Mouse (Mus musculus) naive thymus-derived CD4-positive, alpha-beta T cell, adult 2 months (primary cell): Measurements from ENCODE around the gene Npb.
A peak's percentile ranks its signal among the peaks of the same experiment; 100 is the strongest.
"Not testable (repeated sequence)": the region's sequence is repeated elsewhere in the genome, so short reads cannot be mapped to it uniquely, and the experiment has no call there.

Experiments
- DNase-seq: peaks from one replicate; pipeline ENCODE4 v3.0.0-alpha.2; 2011; ENCODE audit warnings: low read depth

Npb gene

DNA sequence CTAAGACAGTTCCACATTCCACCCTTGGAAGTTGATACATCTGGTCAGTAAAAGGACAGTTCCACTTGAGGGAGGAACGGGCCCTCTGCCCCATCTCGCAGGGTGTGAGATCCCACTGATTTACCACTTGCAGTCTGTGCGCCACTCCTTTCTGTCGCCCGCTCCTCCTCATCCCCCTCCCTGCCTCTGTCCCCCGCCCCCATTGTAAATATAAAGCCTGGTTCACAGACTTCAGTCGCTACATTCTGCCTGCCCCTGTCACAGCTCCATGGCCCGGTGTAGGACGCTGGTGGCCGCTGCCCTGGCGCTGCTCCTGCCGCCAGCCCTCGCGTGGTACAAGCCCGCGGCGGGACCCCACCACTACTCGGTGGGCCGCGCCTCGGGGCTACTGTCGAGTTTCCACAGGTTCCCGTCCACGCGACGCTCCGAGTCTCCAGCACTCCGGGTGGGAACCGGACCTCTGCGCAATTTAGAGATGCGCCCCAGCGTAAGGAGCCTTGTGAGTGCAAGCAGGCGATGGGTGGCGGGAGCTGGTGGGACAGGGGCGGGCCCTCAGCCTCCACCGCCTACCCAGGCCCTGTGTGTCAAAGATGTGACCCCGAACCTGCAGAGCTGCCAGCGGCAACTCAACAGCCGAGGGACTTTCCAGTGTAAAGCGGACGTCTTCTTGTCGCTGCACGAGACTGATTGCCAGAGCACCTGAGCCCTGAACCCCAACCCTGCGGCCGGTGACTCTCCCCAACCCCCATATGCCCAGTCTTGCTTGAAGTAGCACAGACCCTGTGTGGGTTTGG lies at the start of gene Npb:
Gene Npb (plus strand): TSS at position 237 of the 794 bp plus-strand sequence.
- no peak for DNase-seq

DNA sequence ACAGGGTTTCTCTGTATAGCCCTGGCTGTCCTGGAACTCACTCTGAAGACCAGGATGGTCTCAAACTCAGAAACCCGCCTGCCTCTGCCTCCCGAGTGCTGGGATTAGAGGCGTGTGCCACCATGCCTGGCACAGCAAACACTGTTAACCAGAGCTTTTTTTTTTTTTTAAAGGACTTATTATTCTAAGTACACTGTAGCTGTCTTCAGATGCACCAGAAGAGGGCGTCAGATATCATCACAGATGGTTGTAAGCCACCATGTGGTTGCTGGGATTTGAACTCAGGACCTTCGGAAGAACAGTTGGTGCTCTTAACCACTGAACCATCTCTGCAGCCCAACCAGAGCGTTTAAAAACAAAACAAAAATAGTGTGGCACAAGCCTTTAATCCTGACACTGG lies 49.4 kb upstream of the Npb start:
- DNase-seq, result not testable (repeated sequence)

DNA sequence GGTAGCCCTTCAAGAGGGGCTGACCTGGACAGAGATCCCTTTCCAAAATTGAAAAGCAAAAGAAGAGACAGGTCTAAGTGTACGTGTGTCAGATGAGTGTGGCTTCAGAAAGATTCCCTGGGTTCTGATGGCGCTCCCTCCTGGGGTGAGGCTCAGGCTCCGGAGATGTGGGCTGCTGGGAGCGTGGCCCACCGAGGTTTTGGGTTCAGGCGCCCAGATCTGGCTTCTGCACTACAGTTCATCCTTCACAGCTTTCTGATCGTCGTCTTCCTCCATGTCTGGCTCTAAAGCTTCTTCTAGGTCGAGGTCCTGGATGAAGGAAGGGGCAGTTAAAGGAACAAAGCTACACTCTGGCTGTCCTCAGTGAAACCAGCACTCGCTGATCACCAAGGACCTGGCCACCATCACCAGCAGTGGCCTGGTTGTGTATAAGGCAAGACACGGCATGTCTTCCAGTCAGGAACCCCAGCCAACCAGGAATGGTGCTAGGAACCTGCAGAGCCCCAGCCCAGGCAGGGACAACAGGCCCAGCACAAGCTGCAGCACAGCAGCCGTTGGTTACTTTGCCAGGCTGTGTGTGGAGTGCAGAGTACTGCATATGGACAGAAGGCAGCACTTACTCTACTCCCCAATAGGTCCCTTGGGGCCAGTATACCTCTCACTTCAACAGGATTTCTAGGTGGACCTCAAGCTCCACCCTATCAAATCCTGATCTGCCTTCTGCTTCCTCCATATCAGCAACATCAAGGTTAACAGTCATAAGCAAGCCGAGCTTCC lies 47.1 kb upstream of the Npb start:
- DNase-seq, result no peak

DNA sequence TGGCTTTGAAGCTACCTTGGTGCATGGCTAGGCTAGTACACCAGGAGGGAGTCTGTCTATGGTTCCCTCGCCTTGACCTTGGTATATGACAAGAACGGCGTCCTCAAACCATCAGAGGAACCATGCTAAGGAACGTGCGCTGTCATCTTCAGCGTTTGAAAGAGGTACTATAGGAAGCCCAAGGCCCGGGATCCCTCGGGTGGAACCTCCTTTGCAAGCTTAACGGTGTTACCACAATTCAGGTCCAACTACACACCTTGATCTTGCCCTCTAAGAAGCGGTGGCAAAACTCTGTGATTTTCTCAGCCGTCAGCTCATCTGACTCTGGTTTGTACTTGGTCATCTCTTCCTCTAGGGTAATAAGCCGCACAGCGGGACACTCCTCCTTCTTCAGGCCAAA lies 45.3 kb upstream of the Npb start:
- DNase-seq, result no peak

DNA sequence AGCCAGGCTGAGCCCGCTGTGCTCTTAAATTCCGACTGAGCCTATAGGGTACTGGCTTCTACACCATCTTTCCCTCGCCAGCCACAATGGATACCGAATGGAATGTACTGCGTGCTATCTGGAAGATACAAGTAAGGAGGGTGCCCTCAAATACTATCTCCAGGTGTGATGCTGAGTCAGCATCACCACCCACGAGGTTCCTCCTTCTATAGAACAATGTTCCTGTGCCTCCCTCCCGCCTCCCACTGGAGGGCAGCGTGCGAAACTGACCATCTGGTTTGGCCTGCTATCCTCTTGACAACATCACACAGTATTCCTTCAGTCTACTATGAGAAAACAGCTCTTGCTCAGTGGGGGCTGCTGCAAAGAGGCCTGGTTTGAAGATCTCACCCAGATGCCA lies 43.2 kb upstream of the Npb start:
- DNase-seq, result no peak

DNA sequence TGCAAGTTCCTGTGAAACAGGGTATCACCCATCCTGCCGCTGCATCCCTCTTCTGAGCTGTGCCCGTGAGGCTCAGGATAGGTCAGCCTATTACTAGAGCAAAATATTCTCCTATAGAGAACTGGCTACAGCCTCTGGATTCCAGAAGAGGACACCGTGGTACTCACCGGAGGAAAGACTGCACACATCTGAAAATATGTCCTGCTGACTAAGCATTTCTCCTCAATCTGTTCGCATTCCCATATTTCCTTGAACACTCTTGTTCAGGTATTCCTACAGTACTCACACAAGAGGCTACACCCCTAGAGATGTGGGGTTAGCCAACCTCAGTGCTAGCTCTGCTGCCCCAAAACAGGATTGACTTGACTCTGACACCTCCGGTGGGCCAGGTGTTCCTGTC lies 40.0 kb upstream of the Npb start:
- no peak for DNase-seq

DNA sequence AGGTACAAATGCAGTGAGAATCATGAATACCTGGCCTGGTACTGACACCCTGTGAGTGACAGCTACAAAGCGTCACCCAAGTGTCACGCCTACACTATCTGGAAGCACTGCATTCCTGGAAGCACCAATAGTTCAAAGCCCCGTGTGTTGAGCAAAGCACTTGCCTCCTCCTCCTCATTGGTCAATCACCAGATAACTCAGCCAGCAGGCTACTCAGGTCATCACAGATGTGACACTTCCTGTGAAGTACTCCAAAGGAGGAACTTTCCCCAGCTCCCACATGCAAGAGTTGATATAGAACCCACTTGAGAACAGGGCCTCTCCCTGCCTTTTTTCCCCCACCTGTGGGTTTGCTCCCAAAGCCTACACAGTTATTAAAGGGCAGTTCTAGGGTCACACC lies 37.2 kb upstream of the Npb start:
- DNase-seq, result no peak

DNA sequence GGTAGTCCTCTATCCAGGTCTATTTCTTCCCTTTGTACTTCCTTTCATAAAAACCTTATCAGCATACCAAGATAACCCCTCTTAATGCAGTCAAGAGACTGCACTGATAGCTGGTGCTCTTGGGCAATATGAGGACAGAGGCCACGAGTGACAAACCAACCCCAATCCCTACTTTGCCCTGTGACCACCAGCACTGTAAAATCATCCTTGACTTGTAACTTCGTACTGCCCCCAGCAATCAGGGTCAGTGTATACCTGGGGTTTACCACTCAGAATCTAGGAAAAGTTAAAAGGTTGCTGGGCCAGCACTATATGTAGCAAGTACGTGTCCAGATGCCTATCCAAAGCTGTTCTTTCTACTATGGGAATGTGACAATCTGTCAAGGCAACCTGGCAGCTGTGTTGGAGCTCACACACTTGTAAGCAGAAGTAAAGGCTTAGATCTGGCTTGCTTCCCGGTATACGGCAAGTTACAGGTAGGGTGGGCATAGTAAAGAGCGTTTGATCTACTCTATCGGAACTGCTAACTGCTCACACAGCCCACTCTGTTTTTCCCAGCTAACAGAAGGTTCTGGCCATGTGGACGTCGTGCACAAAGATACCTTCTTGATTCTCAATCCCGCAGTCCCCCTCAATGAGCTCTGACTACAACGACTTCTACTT lies 36.4 kb upstream of the Npb start:
- DNase-seq, result no peak

DNA sequence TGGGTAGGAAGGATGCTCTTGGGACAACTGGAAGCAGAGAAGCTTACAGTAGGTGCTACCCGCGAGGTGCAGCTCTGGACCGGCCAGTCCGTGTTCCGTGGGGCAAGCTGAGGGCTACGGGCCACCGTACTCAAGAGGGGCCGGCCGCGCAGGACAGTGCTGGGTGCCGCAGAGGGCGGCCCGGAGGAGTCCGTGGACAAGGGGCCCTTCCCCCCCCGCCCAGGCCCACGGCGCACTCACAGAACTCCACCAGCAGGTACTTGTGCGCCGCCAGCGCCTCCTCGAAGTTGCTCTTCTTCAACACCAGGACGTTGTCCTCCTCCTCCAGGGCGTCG lies 35.9 kb upstream of the Npb start:
- DNase-seq, result no peak

DNA sequence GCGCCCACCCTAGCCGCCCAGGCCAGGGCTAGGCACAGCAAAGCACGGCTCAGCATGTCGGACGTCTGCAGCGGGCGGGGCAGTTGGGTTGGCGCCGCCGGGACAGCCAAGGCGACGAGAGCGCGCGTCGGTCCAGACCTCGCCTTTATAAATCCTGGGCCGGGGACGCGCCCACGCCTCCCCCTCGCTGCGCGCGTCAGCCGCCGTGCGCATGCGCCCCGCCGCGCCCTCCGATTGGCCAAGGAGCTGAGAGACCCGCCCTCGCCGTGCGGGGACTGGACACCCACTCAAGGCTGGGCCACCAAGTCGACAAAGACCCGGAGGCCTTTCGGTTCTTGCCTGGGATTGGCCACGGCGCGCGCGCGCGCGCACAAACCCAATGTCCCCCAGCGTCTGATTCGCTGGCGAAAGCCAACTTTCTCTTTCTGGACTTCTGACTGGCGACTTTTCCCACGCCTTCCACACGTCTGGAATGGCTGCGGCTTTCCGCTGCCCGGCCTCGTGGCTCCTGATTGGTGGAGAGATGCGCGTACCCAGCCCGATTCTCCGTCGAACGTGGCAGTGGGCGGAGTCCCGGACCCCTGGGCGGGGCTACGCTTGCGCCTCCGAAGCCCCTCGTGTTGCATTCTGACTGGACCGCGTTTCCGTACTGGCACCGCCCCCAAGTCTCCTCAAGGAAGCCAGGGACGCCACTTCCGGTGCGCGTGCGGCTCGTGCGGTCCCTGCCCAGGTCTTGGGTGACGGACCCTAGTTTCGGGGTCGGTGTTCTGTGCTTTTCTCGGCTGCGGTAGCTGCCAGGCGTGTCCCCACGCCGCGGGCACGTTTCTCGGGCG lies 35.3 kb upstream of the Npb start, which contains the start of gene P4hb:
Gene P4hb (minus strand): TSS at position 502 of the 833 bp plus-strand sequence.
- peak; percentile 98 for DNase-seq

DNA sequence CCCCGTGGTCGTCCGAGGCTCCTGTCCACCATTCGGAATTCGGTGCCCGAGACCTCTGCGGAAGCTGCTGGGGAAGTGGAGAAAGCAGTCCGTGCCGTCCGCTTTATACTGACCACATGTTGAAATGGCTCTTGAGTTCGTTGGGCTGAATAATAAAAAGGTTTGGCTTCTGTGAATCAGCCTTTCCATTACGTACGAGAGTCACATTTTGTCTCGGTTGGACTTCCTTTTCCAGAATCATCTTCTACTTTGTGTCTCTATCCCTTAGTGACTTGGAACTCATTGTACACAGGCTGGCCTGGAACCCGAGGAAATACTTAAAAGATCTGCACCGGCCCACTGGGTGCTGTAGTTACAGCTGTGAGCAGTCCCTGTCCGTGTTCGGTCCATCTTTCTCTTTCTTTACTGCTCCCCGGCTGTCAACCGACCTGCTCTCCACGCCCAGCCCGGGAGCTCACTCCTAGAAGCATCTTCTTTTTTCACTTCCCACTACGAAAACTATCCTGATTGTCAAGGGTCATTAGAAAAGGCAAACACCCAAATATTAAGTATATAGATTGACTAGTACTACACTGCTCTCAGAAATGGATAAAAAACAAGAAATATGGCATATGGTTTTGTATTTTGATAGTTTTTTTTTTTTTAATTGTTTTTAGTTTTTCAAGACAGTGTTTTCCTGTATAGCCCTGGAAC lies 34.5 kb upstream of the Npb start:
- DNase-seq, result peak; percentile 90

DNA sequence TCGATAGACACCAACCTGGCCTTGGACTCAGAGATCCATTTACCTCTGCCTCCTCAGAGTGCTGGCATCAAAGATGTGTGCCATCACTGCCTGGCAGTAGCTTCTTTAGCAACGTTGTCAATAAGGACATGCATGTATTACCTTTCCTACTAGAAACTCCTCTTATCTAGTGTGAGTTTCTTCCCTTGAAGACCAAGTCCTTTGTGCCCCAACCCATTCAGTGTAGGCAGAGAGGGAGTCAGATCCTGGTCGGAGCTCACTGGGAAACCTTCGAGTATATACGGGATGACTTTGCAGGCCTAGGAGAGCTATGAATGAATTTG lies 34.0 kb upstream of the Npb start:
- no peak for DNase-seq

DNA sequence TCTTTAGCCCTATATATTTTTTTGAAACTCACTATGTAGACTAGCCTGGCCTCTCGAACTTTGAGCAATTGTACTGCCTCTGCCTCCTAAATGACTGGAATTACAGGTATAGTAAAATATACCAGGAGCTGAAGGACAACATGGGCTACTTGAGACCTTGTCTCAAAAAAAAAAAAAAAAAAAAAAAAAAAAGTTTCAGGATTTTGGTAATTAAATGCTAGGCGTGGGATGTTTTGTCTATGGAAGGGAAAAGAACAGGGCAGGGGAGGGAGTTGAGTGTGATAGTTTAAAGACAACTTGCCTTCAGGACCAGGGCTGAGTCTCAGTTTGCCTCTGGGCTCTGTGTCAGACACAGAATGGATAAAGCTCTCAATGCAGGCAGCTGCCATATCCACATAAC lies 33.2 kb upstream of the Npb start:
- no peak for DNase-seq

DNA sequence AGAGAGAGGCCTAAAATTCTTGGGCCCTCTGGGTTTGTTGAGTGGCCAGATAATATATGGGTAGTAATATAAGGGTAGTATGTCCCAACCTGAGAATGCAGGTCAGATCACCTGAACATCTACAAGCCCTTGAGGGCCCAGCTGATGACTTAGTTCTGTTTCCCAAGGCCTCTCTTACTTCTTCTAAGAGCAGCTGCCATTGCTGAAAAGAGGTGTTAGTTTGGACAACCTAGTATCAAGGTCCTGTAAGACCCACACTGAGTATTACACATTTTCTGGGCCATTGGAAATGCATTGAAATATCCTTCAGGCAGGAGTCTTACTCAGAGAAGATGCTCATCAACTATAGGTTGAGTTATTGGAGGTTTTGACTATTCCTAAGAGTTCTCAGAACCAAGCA lies 32.3 kb upstream of the Npb start:
- no peak for DNase-seq

DNA sequence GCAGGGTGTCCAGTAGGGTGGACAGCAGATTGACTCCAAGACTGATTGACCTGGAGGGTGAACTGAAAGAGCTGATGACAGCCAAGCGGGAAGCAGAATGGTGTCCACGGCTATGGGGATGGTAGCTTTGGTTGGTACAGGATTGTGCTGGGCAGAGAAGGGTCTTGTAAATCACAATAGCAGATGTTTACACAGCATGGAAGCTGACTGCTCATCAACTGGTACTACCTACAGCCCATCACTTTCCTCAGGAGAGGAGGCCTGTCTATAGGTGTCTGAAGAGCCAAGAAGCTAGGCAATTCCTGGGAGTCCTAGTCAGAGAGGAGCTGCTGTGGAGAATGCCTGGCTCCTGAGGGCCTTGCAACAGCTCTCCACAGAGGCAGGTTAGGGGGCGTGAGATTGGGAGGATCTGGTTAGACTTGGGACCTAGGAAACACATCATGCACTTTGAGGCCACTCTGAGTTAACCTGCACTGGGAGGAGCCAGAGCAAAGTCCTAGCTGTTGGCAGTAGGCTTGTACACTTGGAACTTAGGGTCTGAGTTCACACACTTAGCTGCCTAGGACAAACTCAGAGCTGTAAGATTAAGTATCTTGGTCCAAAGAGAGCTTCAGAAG lies 31.8 kb upstream of the Npb start:
- DNase-seq, result peak; percentile 30

DNA sequence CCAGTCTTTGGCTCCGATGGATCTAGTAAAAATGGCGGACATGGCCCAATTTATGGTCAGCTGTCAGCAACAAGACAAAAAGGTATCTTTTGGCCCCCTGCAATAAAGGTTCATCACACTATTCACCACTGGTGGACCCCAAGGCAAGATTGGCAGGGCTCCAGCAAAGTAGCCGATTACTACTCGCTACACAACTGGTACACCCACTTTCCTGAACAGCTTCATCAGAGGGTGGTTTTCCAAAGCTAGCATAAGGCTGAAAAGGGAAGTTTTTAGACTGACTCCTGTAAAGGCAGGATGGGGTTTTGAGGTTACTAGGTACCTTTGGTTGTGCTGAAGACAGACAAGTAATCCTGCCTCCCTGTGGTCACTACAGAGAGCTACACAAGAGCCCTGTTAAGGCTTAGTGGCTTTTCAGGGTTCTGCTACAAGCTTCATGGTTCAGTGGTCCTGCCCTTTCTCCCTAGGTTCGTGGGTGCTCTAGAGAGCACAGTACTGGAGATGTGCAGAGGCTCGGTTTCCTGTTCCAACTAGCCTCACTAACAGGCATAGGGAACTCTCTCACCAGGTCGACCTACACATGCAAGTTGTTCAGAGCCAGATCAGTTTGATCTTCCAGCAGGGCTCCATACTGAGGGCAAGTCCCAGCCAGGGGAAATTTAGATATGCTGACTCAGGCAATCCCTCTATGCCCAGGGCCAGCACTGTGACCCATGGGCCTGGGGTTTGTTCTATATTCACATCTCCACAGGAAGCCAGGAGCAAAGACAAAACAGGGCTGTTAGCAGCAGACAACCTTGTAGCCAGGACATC lies 30.9 kb upstream of the Npb start:
- peak; percentile 72 for DNase-seq

DNA sequence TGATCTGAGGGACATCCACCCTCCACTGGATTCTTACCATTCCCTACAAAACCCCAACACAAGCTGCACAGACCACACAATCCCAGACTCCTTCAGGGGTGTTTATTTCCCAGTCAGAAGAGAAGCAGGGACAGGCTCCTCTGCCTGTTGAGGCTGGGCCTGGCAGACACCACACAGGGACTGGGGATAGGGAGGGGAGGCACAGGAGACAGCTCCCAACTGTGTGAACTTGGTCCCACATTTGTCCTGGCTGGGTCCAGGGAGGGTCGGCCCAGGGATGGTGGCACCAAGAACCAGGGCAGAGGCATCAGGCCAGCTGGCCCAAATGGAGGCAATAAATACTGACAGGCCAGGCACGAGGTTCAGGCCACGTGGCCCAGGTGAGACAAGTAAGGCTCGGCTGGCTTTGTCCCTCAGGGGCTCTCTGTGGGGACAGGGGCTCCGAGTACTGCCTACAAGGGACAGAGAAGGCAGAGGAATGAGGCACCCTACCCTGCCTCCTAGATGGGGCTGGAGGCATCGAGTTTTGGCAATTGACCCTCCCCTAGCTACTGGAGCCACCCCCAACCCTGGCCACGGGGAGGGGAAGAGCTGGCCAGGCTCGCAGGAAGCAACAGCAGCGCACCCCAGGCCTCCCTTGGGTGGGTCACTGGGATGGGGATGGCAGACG lies 30.1 kb upstream of the Npb start:
- peak; percentile 27 for DNase-seq

DNA sequence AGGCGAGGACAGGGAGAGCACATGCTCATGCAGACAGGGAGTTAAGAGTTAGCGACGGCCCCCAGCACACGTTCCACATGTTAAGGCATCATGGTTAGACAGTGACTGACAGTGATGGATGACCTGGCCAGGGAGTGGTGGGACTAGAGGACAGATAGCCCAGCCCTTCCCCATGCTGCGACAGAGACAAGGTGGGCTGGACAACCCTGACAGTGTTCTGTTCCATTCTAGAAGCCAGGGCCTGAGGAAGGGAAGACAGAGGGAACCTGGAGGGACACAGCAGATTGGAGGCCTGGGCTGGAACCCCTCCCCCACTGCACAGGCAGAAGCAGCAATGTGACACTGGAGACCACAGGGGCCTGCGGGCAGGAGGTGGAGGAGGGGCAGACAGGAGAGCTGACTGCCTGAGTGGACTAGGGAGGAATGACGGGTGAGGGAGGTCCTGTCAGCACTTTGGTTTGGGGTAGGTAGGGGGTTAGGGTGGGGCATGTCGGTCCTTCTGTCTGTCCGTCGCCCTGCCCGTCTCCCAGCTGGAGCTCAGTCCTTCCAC lies 29.5 kb upstream of the Npb start:
- no peak for DNase-seq

DNA sequence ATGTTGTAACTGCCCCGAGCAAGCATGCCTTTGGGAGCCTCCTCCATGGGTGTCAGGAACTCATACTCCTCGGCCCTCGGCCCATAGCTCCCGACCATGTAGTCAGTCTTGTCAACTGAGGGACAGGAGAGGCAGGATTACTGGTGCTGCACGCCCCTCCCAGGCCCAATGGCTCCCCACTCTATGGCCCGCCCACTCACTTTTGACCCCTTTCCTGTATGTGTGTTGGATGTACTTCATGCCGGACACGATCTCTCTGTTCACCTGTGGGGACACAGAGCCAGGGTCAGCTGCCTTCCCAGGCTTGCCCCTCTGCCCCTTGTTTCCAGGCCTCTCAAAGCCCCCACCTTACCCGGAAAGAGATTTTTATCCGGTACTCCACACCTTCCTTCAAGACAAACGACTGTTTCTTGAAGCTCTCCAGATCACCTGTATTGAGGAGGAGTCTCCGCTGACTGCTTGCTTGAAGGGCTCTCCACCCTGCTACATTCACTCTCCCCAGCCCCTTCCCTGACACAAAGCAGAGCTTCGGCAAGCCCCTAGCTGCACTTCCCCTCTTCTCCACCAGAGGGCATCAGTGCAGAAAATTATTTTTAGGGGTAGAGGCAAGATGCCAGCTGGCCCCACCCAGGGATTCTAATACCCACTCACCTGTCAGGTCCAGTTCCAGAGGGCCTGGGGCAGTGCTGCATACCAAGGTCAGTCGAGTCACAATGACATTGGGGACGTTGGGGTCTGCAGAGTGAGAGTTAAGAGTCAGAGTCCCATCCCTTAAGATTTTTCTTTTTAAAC lies 28.8 kb upstream of the Npb start:
- DNase-seq, result peak; percentile 89
